Mouse (Mus musculus) megakaryocyte, embryonic 14.5 days (primary cell): ENCODE measurements around the gene Nipa2.

Source experiments
- FLI1 ChIP-seq: IDR thresholded peaks from 2 replicates; pipeline ENCODE4 v1.6.1; 2012; ENCODE audit warnings: low read length, inconsistent platforms, mixed read lengths
- GATA1 ChIP-seq: IDR thresholded peaks from 3 replicates; pipeline ENCODE4 v1.6.1; 2012; ENCODE audit warnings: mixed read lengths, low read length, inconsistent platforms, borderline replicate concordance

GRCm38 (mm10) chr7:55981511-55981910 lies 19.2 kb upstream of the Nipa2 start:
- TF ChIP-seq GATA1 (no peak), FLI1 (no peak)
